ENCODE assay signal across 8 mouse cellular contexts in genomic region chr9:79759385-79760005, GRCm38 (mm10). TPM values are rescaled to one million over a fixed set of nuclear protein-coding genes. Genes with fewer than 3 reads are reported as not detected.
DNase-seq lines count a peak whose midpoint lies in the region; ATAC-seq and TF ChIP-seq lines count a peak whose summit lies in the region.

Cox7a2 (minus strand) TSS chr9:79759878.

- no peaks in the 10 kb centered on the region for H3K9me3 ChIP-seq in MEL (replicated peaks; ENCODE audit: insufficient read depth, low read length)
- H3K9me3 ChIP-seq in forebrain, postnatal 0 days (ENCODE audit: low read length) = no peaks in the 10 kb centered on the region
- H3K9me3 ChIP-seq in lung, embryonic 15.5 days = no peaks in the 10 kb centered on the region

- peaks cover 3 to 5% of the 10 kb centered on the region in 2 experiments; a peak in 2 of 4 replicates for H3K4me1 ChIP-seq in MEL (ENCODE audit: control insufficient read depth in 1 of 2, insufficient read depth in 2 of 2, low read length in 2 of 2)
- no peaks in the 10 kb centered on the region; the same call in 1 of the 2 replicates for H3K4me1 ChIP-seq in cerebellum, adult 2 months (ENCODE audit: control insufficient read depth, insufficient read depth, low read length)
- peaks cover 7% of the 10 kb centered on the region for H3K4me1 ChIP-seq in forebrain, postnatal 0 days (ENCODE audit: insufficient read depth)
- peaks cover 18% of the 10 kb centered on the region for H3K4me1 ChIP-seq in lung, embryonic 15.5 days

- peak within 1 kb of the TSS; percentile 76 to 80 for H3K4me3 ChIP-seq in MEL (ENCODE audit: control insufficient read depth in 1 of 2, insufficient read depth in 1 of 2, low read depth in 2 of 2, low read length in 2 of 2)
- H3K4me3 ChIP-seq in cerebellum, adult 2 months (replicated peaks; ENCODE audit: insufficient read depth, low read depth, low read length) = peak within 1 kb of the TSS; percentile 92
- H3K4me3 ChIP-seq in forebrain, postnatal 0 days (ENCODE audit: low read depth, low read length) = peak within 1 kb of the TSS; percentile 85
- peak within 1 kb of the TSS; percentile 68 for H3K4me3 ChIP-seq in lung, embryonic 15.5 days

- no peak for TF ChIP-seq EP300 in MEL (IDR thresholded peaks at IDR 0.05; ENCODE audit: low read depth in 1 of 2, low read length in 2 of 2)

- WGBS in cerebellum, adult 2 months = under 1% methylated on average over 49 of the region's 49 CpGs
- under 1% methylated on average over 49 of the region's 49 CpGs for WGBS in forebrain, postnatal 0 days
- WGBS in lung, embryonic 15.5 days = under 1% methylated on average over 49 of the region's 49 CpGs

- TF ChIP-seq RAD21 in MEL (IDR thresholded peaks at IDR 0.05; ENCODE audit: low read depth, low read length) = no peak

- H3K9ac ChIP-seq in MEL (ENCODE audit: control insufficient read depth, low read depth, low read length, poor library complexity, severe bottlenecking) = peak within 1 kb of the TSS; percentile 73
- peak within 1 kb of the TSS; percentile 83 for H3K9ac ChIP-seq in forebrain, postnatal 0 days
- H3K9ac ChIP-seq in lung, embryonic 15.5 days = peak within 1 kb of the TSS; percentile 75

- H3K27me3 ChIP-seq in MEL (ENCODE audit: control insufficient read depth in 1 of 2, insufficient read depth in 2 of 2, low read length in 2 of 2) = no peaks in the 10 kb centered on the region
- H3K27me3 ChIP-seq in cerebellum, adult 2 months (ENCODE audit: control insufficient read depth, insufficient read depth, low read length) = no peaks in the 10 kb centered on the region
- H3K27me3 ChIP-seq in forebrain, postnatal 0 days (ENCODE audit: insufficient read depth, low read length) = no peaks in the 10 kb centered on the region
- no peaks in the 10 kb centered on the region for H3K27me3 ChIP-seq in lung, embryonic 15.5 days

- peak; percentile 79 to 94; a peak in 3 of 4 replicates for TF ChIP-seq POLR2A in MEL (IDR thresholded peaks at IDR 0.05; ENCODE audit: control insufficient read depth in 1 of 2, insufficient read depth in 1 of 2, low read depth in 1 of 2, low read length in 2 of 2, poor library complexity in 1 of 2)
- peak; percentile 76; the same call in 1 of the 2 replicates for TF ChIP-seq POLR2A in cerebellum, adult 2 months (IDR thresholded peaks at IDR 0.05; ENCODE audit: borderline replicate concordance, insufficient read depth, low read length)

- no peak for TF ChIP-seq CTCF in MEL (IDR thresholded peaks at IDR 0.05 in 2 of 3, conservative IDR thresholded peaks at IDR 0.05 in 1 of 3; ENCODE audit: control insufficient read depth in 1 of 3, insufficient read depth in 1 of 3, low read depth in 2 of 3, low read length in 3 of 3, poor library complexity in 1 of 3, severe bottlenecking in 1 of 3)
- TF ChIP-seq CTCF in cerebellum, adult 2 months (IDR thresholded peaks at IDR 0.05; ENCODE audit: borderline replicate concordance, insufficient read depth, low read depth, low read length) = no peak
- TF ChIP-seq CTCF in forebrain, postnatal 0 days (IDR thresholded peaks at IDR 0.05; ENCODE audit: low read depth) = no peak; the same call in 1 of the 2 replicates

- peak within 1 kb of the TSS; percentile 72 for H3K4me2 ChIP-seq in forebrain, postnatal 0 days (ENCODE audit: low read depth)
- peak within 1 kb of the TSS; percentile 69 for H3K4me2 ChIP-seq in lung, embryonic 15.5 days

- peak; percentile 98 for DNase-seq in MEL (ENCODE audit: low read depth, low spot score)
- DNase-seq in cerebellum, adult 2 months = peak; percentile 94 to 97
- peak; percentile 97 for DNase-seq in forebrain, postnatal 0 days
- peak; percentile 95 for DNase-seq in heart, postnatal 4 days
- DNase-seq in layer of hippocampus, adult 8-10 months (ENCODE audit: low spot score in 2 of 2) = peak; percentile 92 to 94
- DNase-seq in ovary, adult 18-20 months (ENCODE audit: low spot score) = peak; percentile 92
- peak; percentile 97 for DNase-seq in thymus, postnatal 0 days (ENCODE audit: low spot score)

- H3K79me2 ChIP-seq in MEL (ENCODE audit: control insufficient read depth, insufficient read depth, low read length, poor library complexity) = peaks cover 12% of the 10 kb centered on the region

- H3K27ac ChIP-seq in MEL (ENCODE audit: control insufficient read depth, low read depth, low read length) = peak within 1 kb of the TSS; percentile 73
- peak within 1 kb of the TSS; percentile 91 for H3K27ac ChIP-seq in cerebellum, adult 2 months (ENCODE audit: insufficient read depth, low read length)
- peak within 1 kb of the TSS; percentile 89 for H3K27ac ChIP-seq in forebrain, postnatal 0 days (ENCODE audit: low read depth, low read length)
- H3K27ac ChIP-seq in lung, embryonic 15.5 days = peak within 1 kb of the TSS; percentile 85

- H3K36me3 ChIP-seq in MEL (ENCODE audit: control insufficient read depth in 1 of 2, insufficient read depth in 2 of 2, low read length in 2 of 2) = peaks cover 9 to 10% of the 10 kb centered on the region in 2 experiments
- peaks cover 14% of the 10 kb centered on the region for H3K36me3 ChIP-seq in forebrain, postnatal 0 days (ENCODE audit: insufficient read depth)
- H3K36me3 ChIP-seq in lung, embryonic 15.5 days = peaks cover 21% of the 10 kb centered on the region

- peak; percentile 100 for ATAC-seq in forebrain, postnatal 0 days
- ATAC-seq in lung, embryonic 15.5 days (ENCODE audit: borderline replicate concordance, extremely low read depth, low FRiP score, low TSS enrichment) = peak; percentile 99

TF ChIP-seq in MEL, 35 proteins besides CTCF, POLR2A, EP300 and RAD21 (continues in another document):
- TF ChIP-seq USF1 (IDR thresholded peaks at IDR 0.05; ENCODE audit: low read depth, low read length) (peak; percentile 20; the same call in 1 of the 2 replicates), ZNF384 (IDR thresholded peaks at IDR 0.05; ENCODE audit: low read depth, low read length) (no peak), SIN3A (IDR thresholded peaks at IDR 0.05; ENCODE audit: low read length) (peak; percentile 88), MAFK (IDR thresholded peaks at IDR 0.05; ENCODE audit: borderline replicate concordance, low read depth, low read length) (no peak), CHD1 (IDR thresholded peaks at IDR 0.05; ENCODE audit: low read depth, low read length) (no peak), ZMIZ1 (IDR thresholded peaks at IDR 0.05; ENCODE audit: low read depth, low read length) (peak; percentile 92), MXI1 (IDR thresholded peaks at IDR 0.05; ENCODE audit: low read depth, low read length) (peak; percentile 86), MAZ (IDR thresholded peaks at IDR 0.05; ENCODE audit: low read depth, low read length) (peak; percentile 86), TBP (IDR thresholded peaks at IDR 0.05; ENCODE audit: low read depth, low read length) (peak; percentile 91), ZC3H11A (IDR thresholded peaks at IDR 0.05; ENCODE audit: low read depth, low read length) (no peak), JUND (IDR thresholded peaks at IDR 0.05; ENCODE audit: low read depth, low read length) (no peak), CHD2 (IDR thresholded peaks at IDR 0.05; ENCODE audit: low read length) (no peak), BHLHE40 (IDR thresholded peaks at IDR 0.05; ENCODE audit: borderline replicate concordance, low read depth, low read length) (no peak), MEF2A (IDR thresholded peaks at IDR 0.05; ENCODE audit: extremely low read depth, insufficient replicate concordance, low read depth, low read length, poor library complexity, severe bottlenecking) (0 out of 2 replicates have a peak, but pooled peaks have one; percentile 28), TCF12 (IDR thresholded peaks at IDR 0.05; ENCODE audit: low read depth, low read length) (peak; percentile 80), ELF1 (IDR thresholded peaks at IDR 0.05; ENCODE audit: low read depth, low read length) (peak; percentile 90), RCOR1 (IDR thresholded peaks at IDR 0.05; ENCODE audit: low read depth, low read length) (no peak), TAL1 (IDR thresholded peaks at IDR 0.05; ENCODE audit: low read length) (no peak), E2F4 (IDR thresholded peaks at IDR 0.05; ENCODE audit: borderline replicate concordance, low read depth, low read length) (0 out of 2 replicates have a peak, but pooled peaks have one; percentile 30), GATA1 (IDR thresholded peaks at IDR 0.05; ENCODE audit: low read depth, low read length) (no peak), MYC (IDR thresholded peaks at IDR 0.05; ENCODE audit: low read depth, low read length) (peak; percentile 61), MYB (IDR thresholded peaks at IDR 0.05; ENCODE audit: low read depth, low read length) (no peak), GABPA (IDR thresholded peaks at IDR 0.05; ENCODE audit: low read depth, low read length) (peak; percentile 85; the same call in 1 of the 2 replicates), ZKSCAN1 (IDR thresholded peaks at IDR 0.05; ENCODE audit: low read depth, low read length) (no peak), POLR2AphosphoS2 (IDR thresholded peaks at IDR 0.05; ENCODE audit: low read length) (peak; percentile 71), ETS1 (IDR thresholded peaks at IDR 0.05; ENCODE audit: low read depth, low read length) (peak; percentile 41; the same call in 1 of the 2 replicates), NELFE (IDR thresholded peaks at IDR 0.05; ENCODE audit: low read depth, low read length) (peak; percentile 86), MAX (IDR thresholded peaks at IDR 0.05; ENCODE audit: low read length) (peak; percentile 51; the same call in 1 of the 2 replicates), KAT2A (conservative IDR thresholded peaks at IDR 0.05; ENCODE audit: low read depth, low read length) (peak; percentile 83), POLR2AphosphoS5 (IDR thresholded peaks at IDR 0.05; ENCODE audit: borderline replicate concordance, low read depth, low read length) (no peak), NRF1 (IDR thresholded peaks at IDR 0.05; ENCODE audit: insufficient read depth, low read depth, low read length, poor library complexity, severe bottlenecking) (peak; percentile 77)

RNA-seq across cellular contexts. Expression of gene Cox7a2, which starts in this region (rescaled TPM):
- 393 and 439 TPM in 2 replicates for total RNA-seq in MEL (2012; rRNA removed)
- 100 to 1,000 TPM in 1 of 2 experiments, not detected in 1; 381 TPM for polyA plus RNA-seq in MEL (2012; ENCODE audit: insufficient read depth in 1 of 2, insufficient read length in 2 of 2, low read depth in 1 of 2, low replicate concordance in 2 of 2, missing spikeins in 1 of 2)
- polyA plus RNA-seq in cerebellum, adult 2 months (2012; rRNA removed) = 707 and 723 TPM in 2 replicates
- total RNA-seq in forebrain, postnatal 0 days (2014; rRNA removed) = 435 and 605 TPM in 2 replicates
- 956 and 1,227 TPM in 2 replicates for polyA plus RNA-seq in forebrain, postnatal 0 days (2015; fragmentation: Nextera tagmentation; extraction: Ambion mirVana)
- total RNA-seq in heart, postnatal 4 days (2021) = 100 to 1,000 TPM; 924 to 968 TPM
- 100 to 1,000 TPM; 317 to 352 (median 338) TPM for total RNA-seq in layer of hippocampus, adult 8-10 months (2022)
- 634 and 682 TPM in 2 replicates for polyA plus RNA-seq in lung, embryonic 15.5 days (2015; fragmentation: Nextera tagmentation; extraction: Ambion mirVana)
- polyA plus RNA-seq in thymus, postnatal 0 days (2015; fragmentation: Nextera tagmentation; extraction: Ambion mirVana) = 879 and 918 TPM in 2 replicates

Comparison
In these comparisons a context has a peak if more than half of its experiments do, and no peak if none do; other contexts are left out.
1. Peak in every context shown above with its lines: DNase-seq, ATAC-seq, H3K4me3 ChIP-seq and H3K27ac ChIP-seq.